In genomic region chr10:85948483-85949196, GRCm38 (mm10) we compare ENCODE assay signal across 20 mouse cellular contexts. TPM values are rescaled to one million over a fixed set of nuclear protein-coding genes. Genes with fewer than 3 reads are reported as not detected.
"Had no signal": no experiment of that assay in that cellular context is flagged by ENCODE, and none has a peak within 500 bp of the region (broad histone marks: within the 10 kb centered on the region; RNA-seq: fewer than 3 reads in every experiment).

No protein-coding gene starts in this region.

- ATAC-seq: intestine, embryonic 15.5 days; liver, embryonic 12.5 days had no signal

- H3K27me3 ChIP-seq: intestine, embryonic 15.5 days; kidney, embryonic 15.5 days; limb, embryonic 15.5 days; liver, embryonic 12.5 days; midbrain, embryonic 12.5 days; stomach, embryonic 15.5 days had no signal

- H3K9ac ChIP-seq: intestine, embryonic 15.5 days; kidney, embryonic 15.5 days; limb, embryonic 15.5 days; liver, embryonic 12.5 days; lung, embryonic 14.5 days; midbrain, embryonic 12.5 days; stomach, embryonic 15.5 days had no signal

- H3K4me1 ChIP-seq: kidney, embryonic 15.5 days; limb, embryonic 15.5 days; liver, embryonic 12.5 days; midbrain, embryonic 12.5 days; stomach, embryonic 15.5 days had no signal

- H3K4me3 ChIP-seq: intestine, embryonic 15.5 days; kidney, embryonic 15.5 days; limb, embryonic 15.5 days; liver, embryonic 12.5 days; midbrain, embryonic 12.5 days; stomach, embryonic 15.5 days had no signal

- H3K4me2 ChIP-seq: intestine, embryonic 15.5 days; kidney, embryonic 15.5 days; limb, embryonic 15.5 days; liver, embryonic 12.5 days; lung, embryonic 14.5 days; midbrain, embryonic 12.5 days; stomach, embryonic 15.5 days had no signal

- H3K9me3 ChIP-seq: intestine, embryonic 15.5 days; kidney, embryonic 15.5 days; limb, embryonic 15.5 days; liver, embryonic 12.5 days; midbrain, embryonic 12.5 days; stomach, embryonic 15.5 days had no signal

- DNase-seq: kidney, adult 18-20 months; kidney, postnatal 36 days; layer of hippocampus, adult 9-11 months; layer of hippocampus, postnatal 36 days; lung, embryonic 14.5 days; lung, postnatal 10 days; lung, postnatal 4 days; right cerebral cortex, postnatal 14 days; thymus, adult 2 months; thymus, postnatal 36 days had no signal

- H3K27ac ChIP-seq: intestine, embryonic 15.5 days; kidney, embryonic 15.5 days; limb, embryonic 15.5 days; liver, embryonic 12.5 days; midbrain, embryonic 12.5 days; stomach, embryonic 15.5 days had no signal

RNA-seq across cellular contexts. Expression of gene Ascl4, which starts 21.2 kb away (rescaled TPM):
- total RNA-seq: left cerebral cortex, postnatal 25 days; megakaryocyte, adult 5-6 weeks; monocyte, adult 5-6 weeks had no signal
- polyA plus RNA-seq: liver, embryonic 12.5 days; liver, embryonic 16.5 days; thymus, adult 2 months had no signal
